Mouse (Mus musculus) spleen, adult 18-20 months (tissue): Measurements from ENCODE around the gene Krtap2-4.
"Not testable (repeated sequence)": the region's sequence is repeated elsewhere in the genome, so short reads cannot be mapped to it uniquely, and the experiment has no call there.

Source experiments
- DNase-seq, 2 experiments: peaks; one replicate each; pipeline ENCODE4 v3.0.0; 2022; ENCODE audit warnings: mixed read lengths in 2 of 2

The Krtap2-4 gene

GRCm38 (mm10) chr11:99614796-99615363 is at the start of gene Krtap2-4:
Krtap2-4 (minus strand) TSS chr11:99614846.
- DNase-seq = no peak

- no peak for DNase-seq
Measured at GRCm38 (mm10) chr11:99662802-99663201, 48.2 kb upstream of the Krtap2-4 start.

GRCm38 (mm10) chr11:99659256-99659655 is 44.6 kb upstream of the Krtap2-4 start:
- no peak for DNase-seq

- not testable (repeated sequence) for DNase-seq
Measured at GRCm38 (mm10) chr11:99658467-99659010, 43.9 kb upstream of the Krtap2-4 start, which contains the start of gene Gm11563. Gm11563 (minus strand) TSS chr11:99658960.

- DNase-seq = no peak
Measured at GRCm38 (mm10) chr11:99657051-99657450, 42.4 kb upstream of the Krtap2-4 start.

GRCm38 (mm10) chr11:99650136-99650535 is 35.5 kb upstream of the Krtap2-4 start, which contains the start of gene Gm11555:
Gm11555 (minus strand) TSS chr11:99650236.
- DNase-seq = no peak

- DNase-seq = no peak
Measured at GRCm38 (mm10) chr11:99646444-99646843, 31.8 kb upstream of the Krtap2-4 start.

- DNase-seq = no peak
Measured at GRCm38 (mm10) chr11:99644351-99644750, 29.7 kb upstream of the Krtap2-4 start.

GRCm38 (mm10) chr11:99643635-99644139 is 29.0 kb upstream of the Krtap2-4 start, which contains the start of gene Krtap4-7:
Krtap4-7 (minus strand) TSS chr11:99644089.
- not testable (repeated sequence) for DNase-seq

GRCm38 (mm10) chr11:99640926-99641325 is 26.3 kb upstream of the Krtap2-4 start:
- DNase-seq = no peak

GRCm38 (mm10) chr11:99637086-99637485 is 22.4 kb upstream of the Krtap2-4 start:
- DNase-seq = no peak

GRCm38 (mm10) chr11:99634653-99635134 is 20.0 kb upstream of the Krtap2-4 start, which contains the start of gene Krtap4-2:
Krtap4-2 (minus strand) TSS chr11:99635084.
- no peak for DNase-seq

- no peak for DNase-seq
Measured at GRCm38 (mm10) chr11:99633293-99633692, 18.6 kb upstream of the Krtap2-4 start.

GRCm38 (mm10) chr11:99630890-99631289 is 16.2 kb upstream of the Krtap2-4 start:
- DNase-seq = no peak

GRCm38 (mm10) chr11:99628138-99628537 is 13.5 kb upstream of the Krtap2-4 start, which contains the start of gene Krtap4-1:
Krtap4-1 (minus strand) TSS chr11:99628238.
- no peak for DNase-seq

- DNase-seq = no peak
Measured at GRCm38 (mm10) chr11:99620335-99620734, 5.7 kb upstream of the Krtap2-4 start, which contains the start of gene Gm11562. Gm11562 (minus strand) TSS chr11:99620435.

- not testable (repeated sequence) for DNase-seq
Measured at GRCm38 (mm10) chr11:99610089-99610488, 4.6 kb downstream of the Krtap2-4 start, which contains the start of gene Gm11937. Gm11937 (minus strand) TSS chr11:99610189.

GRCm38 (mm10) chr11:99609126-99609525 is 5.5 kb downstream of the Krtap2-4 start:
- no peak for DNase-seq

- not testable (repeated sequence) for DNase-seq
Measured at GRCm38 (mm10) chr11:99603208-99603607, 11.4 kb downstream of the Krtap2-4 start, which contains the start of gene Gm11938. Gm11938 (minus strand) TSS chr11:99603308.

- not testable (repeated sequence) for DNase-seq
Measured at GRCm38 (mm10) chr11:99597742-99598141, 16.9 kb downstream of the Krtap2-4 start, which contains the start of gene Krtap9-3. Krtap9-3 (minus strand) TSS chr11:99598105.

GRCm38 (mm10) chr11:99590981-99591380 is 23.7 kb downstream of the Krtap2-4 start, which contains the start of gene Krtap1-3:
Krtap1-3 (minus strand) TSS chr11:99591339.
- no peak for DNase-seq

GRCm38 (mm10) chr11:99585096-99585495 is 29.6 kb downstream of the Krtap2-4 start:
- no peak for DNase-seq

- DNase-seq = no peak
Measured at GRCm38 (mm10) chr11:99583245-99583704, 31.4 kb downstream of the Krtap2-4 start, which contains the start of gene Krtap1-4. Krtap1-4 (minus strand) TSS chr11:99583654.
